Mouse (Mus musculus) lung, adult 2 months (tissue): ENCODE data around the gene Skint9. TPM values are rescaled to one million over a fixed set of nuclear protein-coding genes. Genes with fewer than 3 reads are reported as not detected.
"Not testable (repeated sequence)": the region's sequence is repeated elsewhere in the genome, so short reads cannot be mapped to it uniquely, and the experiment has no call there.

Experiments
- DNase-seq: peaks from one replicate; pipeline ENCODE4 v3.0.0; 2022
- H3K4me1 ChIP-seq: fragments of 200-500 bp; 2 replicates; pipeline ENCODE4 v1.6.1; 2011; ENCODE audit warnings: low read length; ENCODE audit not compliant: control insufficient read depth, insufficient read depth
- H3K4me3 ChIP-seq: fragments of 200-500 bp; replicated peaks from 2 replicates; pipeline ENCODE3; 2011; ENCODE audit warnings: low read depth, mild to moderate bottlenecking, control low read depth, low read length; ENCODE audit errors: extremely low read depth
- CTCF ChIP-seq: fragments of 200-500 bp; IDR thresholded peaks from 2 replicates; pipeline ENCODE4 v1.5.1; 2011; ENCODE audit warnings: mild to moderate bottlenecking, low read length, control low read depth; ENCODE audit not compliant: insufficient read depth
- POLR2A ChIP-seq: fragments of 200-500 bp; IDR thresholded peaks from 2 replicates; pipeline ENCODE4 v1.6.1; 2011; ENCODE audit warnings: low read depth, mild to moderate bottlenecking, control low read depth, low read length, borderline replicate concordance; ENCODE audit errors: extremely low read depth
- WGBS: fragments of 180-500 bp; shearing (Covaris S2); methylation state at CpG from one replicate; pipeline ENCODE4 v1.1.7; 2018; 5-methylcytosine and 5-hydroxymethylcytosine counted together
- polyA plus RNA-seq: library from polyadenylated mRNA; depleted of rRNA; stranded (reverse); fragments of >200 nt; gene quantifications from 2 replicates; pipeline ENCODE4 v1.2.3, GENCODE M21; 2012; rRNA removed

Skint9 gene
- not detected in 2 replicates for polyA plus RNA-seq

DNA sequence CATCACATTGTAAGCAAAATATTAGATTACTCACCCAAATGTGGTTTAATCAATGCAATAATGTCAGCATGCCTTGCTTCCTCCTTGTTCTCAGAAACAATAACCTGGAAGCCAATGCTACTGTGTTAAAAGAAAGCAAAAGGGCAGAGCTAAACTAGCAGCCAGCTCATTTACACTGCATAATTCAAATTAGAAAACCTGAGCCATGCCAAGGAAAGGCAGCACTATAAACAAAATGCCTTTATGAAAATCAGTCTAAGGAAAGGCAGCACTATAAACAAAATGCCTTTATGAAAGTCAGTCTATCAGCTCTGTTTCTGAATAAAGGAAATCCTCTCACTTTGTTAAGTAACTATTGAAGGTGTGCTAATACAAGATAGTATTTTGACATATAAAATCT lies at the start of gene Skint9:
Skint9 (minus strand) TSS at position 101 of the 400 bp plus-strand sequence.
- no peak for DNase-seq
- Histone ChIP-seq H3K4me1 (no peaks in the 10 kb centered on the region), H3K4me3 (no peak within 1 kb of the TSS)
- TF ChIP-seq POLR2A, result no peak
- TF ChIP-seq CTCF, result no peak

DNA sequence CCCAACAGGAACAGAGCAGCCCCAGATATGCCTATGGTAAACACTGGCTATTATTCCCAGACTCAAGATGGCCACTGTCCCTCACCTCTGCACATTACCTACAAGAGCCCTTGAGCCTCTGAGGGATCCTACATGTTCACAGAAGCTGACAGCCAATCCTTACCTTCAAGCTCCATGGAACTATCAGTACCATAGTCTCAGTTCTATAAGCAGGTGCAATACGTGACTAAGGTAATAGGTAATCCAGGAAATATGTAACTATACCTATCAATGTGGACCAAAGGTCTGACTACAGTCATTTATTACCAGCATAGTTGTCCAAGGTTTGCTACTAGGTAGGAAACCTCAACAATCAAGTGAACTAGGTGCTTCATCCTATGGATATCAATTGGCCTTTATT lies 1.1 kb downstream of the Skint9 start:
- Histone ChIP-seq H3K4me1 (no peaks in the 10 kb centered on the region), H3K4me3 (no peak overlapping the region)
- TF ChIP-seq CTCF, result no peak
- no peak for TF ChIP-seq POLR2A
- WGBS, result 49% methylated on average over 1 of the region's 1 CpGs
- no peak for DNase-seq

GRCm38 (mm10) chr4:112432223-112432622 lies 1.6 kb downstream of the Skint9 start:
- no peak for TF ChIP-seq POLR2A
- no peak for TF ChIP-seq CTCF
- DNase-seq, result no peak
- H3K4me3 ChIP-seq, result no peak overlapping the region

GRCm38 (mm10) chr4:112349111-112349510 lies 84.7 kb downstream of the Skint9 start:
- not testable (repeated sequence) for H3K4me1 ChIP-seq, H3K4me3 ChIP-seq, DNase-seq
- WGBS, result 86% methylated on average over 17 of the region's 17 CpGs

More at GRCm38 (mm10) chr4:112432223-112432622, 1.6 kb downstream of the Skint9 start:
- no peaks in the 10 kb centered on the region for H3K4me1 ChIP-seq

Other genes with a start within 250 kb of the Skint9 start
- gene Skint3, start 201.7 kb downstream of the Skint9 start, polyA plus RNA-seq, result 0.38 TPM in 1 of 2 replicates, not detected in the other
- gene Skint2, start 123.2 kb upstream of the Skint9 start, polyA plus RNA-seq, result not detected in 2 replicates